Mouse (Mus musculus) myocyte (in vitro differentiated cells): ENCODE results near the gene Synm. TPM values are rescaled to one million over a fixed set of nuclear protein-coding genes. Genes with fewer than 3 reads are reported as not detected.

Experiments used
- H3K27me3 ChIP-seq: one replicate; pipeline ENCODE4 v1.6.1; 2011; ENCODE audit not compliant: control insufficient read depth, insufficient read depth, insufficient read length
- H3K36me3 ChIP-seq: one replicate; pipeline ENCODE4 v1.6.1; 2011; ENCODE audit not compliant: control insufficient read depth, insufficient read depth
- H3K4me2 ChIP-seq: one replicate; pipeline ENCODE4 v1.6.1; 2011; ENCODE audit warnings: low read depth, control low read depth
- H3K4me3 ChIP-seq: one replicate; pipeline ENCODE4 v1.5.1; 2011; ENCODE audit warnings: mild to moderate bottlenecking, control low read depth, moderate library complexity
- H3K79me2 ChIP-seq: one replicate; pipeline ENCODE4 v1.6.1; 2011; ENCODE audit not compliant: control insufficient read depth, insufficient read depth
- H3ac ChIP-seq: one replicate; pipeline ENCODE4 v1.6.1; 2011; ENCODE audit not compliant: control insufficient read depth, insufficient read length
- CEBPB ChIP-seq: IDR thresholded peaks from 2 replicates; pipeline ENCODE4 v1.6.1; 2011; ENCODE audit warnings: mild to moderate bottlenecking, moderate library complexity; ENCODE audit not compliant: poor library complexity, insufficient read depth, severe bottlenecking
- E2F4 ChIP-seq: IDR thresholded peaks from one replicate; pipeline ENCODE4 v1.6.1; 2011; ENCODE audit warnings: mild to moderate bottlenecking, control low read depth, moderate library complexity; ENCODE audit not compliant: insufficient read depth
- MAX ChIP-seq: IDR thresholded peaks from one replicate; pipeline ENCODE4 v1.6.1; 2011; ENCODE audit warnings: low read depth, mild to moderate bottlenecking, control low read depth
- MYOD1 ChIP-seq, 3 experiments: IDR thresholded peaks; one replicate each; pipeline ENCODE4 v1.6.1; 2011; ENCODE audit warnings: control low read depth in 2 of 3, low read depth in 2 of 3, mild to moderate bottlenecking in 2 of 3, moderate library complexity in 1 of 3; ENCODE audit not compliant: insufficient read length in 2 of 3, control insufficient read depth in 1 of 3
- MYOG ChIP-seq, 3 experiments: IDR thresholded peaks; one replicate each; pipeline ENCODE4 v1.6.1; 2011; ENCODE audit warnings: control low read depth in 2 of 3, low read depth in 2 of 3, mild to moderate bottlenecking in 2 of 3; ENCODE audit not compliant: insufficient read length in 2 of 3, control insufficient read depth in 1 of 3, insufficient read depth in 1 of 3
- POLR2A ChIP-seq: IDR thresholded peaks from one replicate; pipeline ENCODE4 v1.6.1; 2011; ENCODE audit warnings: low read depth, mild to moderate bottlenecking, control low read depth, moderate library complexity; ENCODE audit not compliant: insufficient read length
- POLR2AphosphoS2 ChIP-seq: IDR thresholded peaks from one replicate; pipeline ENCODE4 v1.6.1; 2011; ENCODE audit warnings: low read depth, control low read depth; ENCODE audit not compliant: insufficient read length
- REST ChIP-seq: IDR thresholded peaks from one replicate; pipeline ENCODE4 v1.6.1; 2011; ENCODE audit warnings: mild to moderate bottlenecking, control low read depth, moderate library complexity; ENCODE audit not compliant: insufficient read depth, insufficient read length
- SRF ChIP-seq: IDR thresholded peaks from one replicate; pipeline ENCODE4 v1.6.1; 2011; ENCODE audit warnings: low read depth; ENCODE audit not compliant: control insufficient read depth, insufficient read length
- TCF12 ChIP-seq: IDR thresholded peaks from one replicate; pipeline ENCODE4 v1.6.1; 2011; ENCODE audit warnings: mild to moderate bottlenecking, control low read depth; ENCODE audit not compliant: poor library complexity, insufficient read depth, severe bottlenecking
- TCF3 ChIP-seq: IDR thresholded peaks from one replicate; pipeline ENCODE4 v1.6.1; 2011; ENCODE audit warnings: low read depth, control low read depth; ENCODE audit not compliant: insufficient read length
- USF1 ChIP-seq: IDR thresholded peaks from one replicate; pipeline ENCODE4 v1.6.1; 2011; ENCODE audit warnings: low read depth, mild to moderate bottlenecking, control low read depth, moderate library complexity
- polyA plus RNA-seq: library from polyadenylated mRNA; unstranded; fragments of >200 nt; fragmentation: generic; extraction: Trizol; gene quantifications from one replicate; pipeline ENCODE4 v1.2.1, GENCODE M21; 2012; ENCODE audit warnings: missing spikeins

Gene Synm
- polyA plus RNA-seq, 1 experiment, result 0.46 TPM

- H3ac ChIP-seq, result no peak overlapping the region
- no peak for TF ChIP-seq TCF12
- TF ChIP-seq SRF, result no peak
- no peak for TF ChIP-seq MAX
- no peak for TF ChIP-seq E2F4
- TF ChIP-seq MYOD1 (IDR thresholded peaks at IDR 0.05; ENCODE audit: control insufficient read depth in 1 of 3, insufficient read length in 2 of 3, low read depth in 2 of 3), result no peak
- TF ChIP-seq REST, result no peak
- TF ChIP-seq POLR2A, result no peak
- no peak for TF ChIP-seq CEBPB
- no peak for TF ChIP-seq MYOG (IDR thresholded peaks at IDR 0.05; ENCODE audit: control insufficient read depth in 1 of 3, insufficient read depth in 1 of 3, insufficient read length in 2 of 3, low read depth in 2 of 3)
- no peak for TF ChIP-seq POLR2AphosphoS2
- no peaks in the 10 kb centered on the region for H3K27me3 ChIP-seq
- H3K79me2 ChIP-seq, result no peaks in the 10 kb centered on the region
- H3K4me2 ChIP-seq, result no peak overlapping the region
- no peaks in the 10 kb centered on the region for H3K36me3 ChIP-seq
- H3K4me3 ChIP-seq, result no peak overlapping the region
Observed at GRCm38 (mm10) chr7:67700846-67701245, 58.7 kb downstream of the Synm start.

DNA sequence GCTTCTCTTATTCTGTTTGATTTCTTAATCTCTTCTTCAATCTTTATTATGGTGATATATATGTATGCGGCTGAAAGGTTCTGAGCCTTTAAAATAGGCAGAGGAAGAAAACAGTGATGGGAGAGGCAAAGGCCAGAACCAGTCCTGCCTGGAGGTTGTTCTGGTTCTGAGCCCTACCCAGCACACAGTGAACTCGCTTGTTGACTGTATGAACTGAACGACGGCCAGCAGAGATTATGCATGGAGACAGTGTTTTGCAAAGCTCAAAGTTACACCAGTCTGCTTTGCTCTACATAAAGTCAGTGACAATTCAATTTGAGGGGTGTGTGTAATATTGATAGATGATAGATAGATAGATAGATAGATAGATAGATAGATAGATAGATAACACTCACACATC, 60.2 kb downstream of the Synm start:
- Histone ChIP-seq H3K4me2 (no peak overlapping the region), H3K4me3 (no peak overlapping the region)

GRCm38 (mm10) chr7:67697892-67698630, 61.5 kb downstream of the Synm start:
- Histone ChIP-seq H3ac (no peak overlapping the region), H3K4me3 (no peak overlapping the region), H3K79me2 (no peaks in the 10 kb centered on the region), H3K4me2 (no peak overlapping the region), H3K27me3 (no peaks in the 10 kb centered on the region), H3K36me3 (no peaks in the 10 kb centered on the region)
- TF ChIP-seq POLR2AphosphoS2 (peak; percentile 63), TCF3 (no peak), POLR2A (peak; percentile 28), SRF (no peak), MYOG (IDR thresholded peaks at IDR 0.05; ENCODE audit: control insufficient read depth in 1 of 3, insufficient read depth in 1 of 3, insufficient read length in 2 of 3, low read depth in 2 of 3) (peak in 1 of 3 experiments; percentile 9), REST (no peak), MAX (no peak), E2F4 (no peak)

More for the DNA sequence above, 60.2 kb downstream of the Synm start:
- Histone ChIP-seq H3ac (no peak overlapping the region), H3K79me2 (no peaks in the 10 kb centered on the region), H3K36me3 (no peaks in the 10 kb centered on the region), H3K27me3 (no peaks in the 10 kb centered on the region)
- TF ChIP-seq POLR2A, result no peak
- no peak for TF ChIP-seq E2F4
- TF ChIP-seq USF1, result no peak
- TF ChIP-seq TCF12, result no peak
- no peak for TF ChIP-seq SRF
- TF ChIP-seq TCF3, result no peak
- no peak for TF ChIP-seq POLR2AphosphoS2
- TF ChIP-seq MAX, result no peak
- TF ChIP-seq CEBPB, result no peak
- TF ChIP-seq MYOD1 (IDR thresholded peaks at IDR 0.05; ENCODE audit: control insufficient read depth in 1 of 3, insufficient read length in 2 of 3, low read depth in 2 of 3), result no peak
- no peak for TF ChIP-seq REST
- TF ChIP-seq MYOG (IDR thresholded peaks at IDR 0.05; ENCODE audit: control insufficient read depth in 1 of 3, insufficient read depth in 1 of 3, insufficient read length in 2 of 3, low read depth in 2 of 3), result no peak

DNA sequence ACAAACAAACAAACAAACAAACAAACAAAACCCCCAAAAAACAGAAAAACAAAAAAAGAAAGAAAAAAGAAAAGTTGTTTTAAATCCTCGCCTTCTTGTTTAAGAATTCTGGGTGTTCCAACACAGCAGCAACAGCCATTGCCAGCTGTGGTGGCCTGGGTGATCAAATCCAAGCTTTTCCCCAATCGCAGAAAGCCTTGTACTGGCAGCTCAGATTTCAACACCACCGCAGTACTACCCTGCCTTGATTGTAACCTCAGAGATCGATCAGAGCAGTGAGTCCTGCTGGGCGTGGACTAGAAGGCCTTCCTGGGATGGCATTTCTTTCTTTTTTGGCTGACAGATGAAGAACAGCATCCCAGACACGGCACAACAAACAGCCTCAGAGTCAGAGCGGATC, 63.6 kb downstream of the Synm start:
- no peak for TF ChIP-seq SRF
- TF ChIP-seq REST, result no peak
- no peak for TF ChIP-seq TCF12
- no peak for TF ChIP-seq MYOG (IDR thresholded peaks at IDR 0.05; ENCODE audit: control insufficient read depth in 1 of 3, insufficient read depth in 1 of 3, insufficient read length in 2 of 3, low read depth in 2 of 3)
- no peak for TF ChIP-seq POLR2AphosphoS2
- no peak for TF ChIP-seq MAX
- TF ChIP-seq CEBPB, result no peak
- no peak for TF ChIP-seq USF1
- TF ChIP-seq POLR2A, result no peak
- no peak for TF ChIP-seq TCF3
- no peak for TF ChIP-seq E2F4
- no peak for TF ChIP-seq MYOD1 (IDR thresholded peaks at IDR 0.05; ENCODE audit: control insufficient read depth in 1 of 3, insufficient read length in 2 of 3, low read depth in 2 of 3)
- Histone ChIP-seq H3K36me3 (no peaks in the 10 kb centered on the region), H3K4me2 (no peak overlapping the region), H3K79me2 (no peaks in the 10 kb centered on the region), H3K4me3 (no peak overlapping the region), H3K27me3 (no peaks in the 10 kb centered on the region), H3ac (no peak overlapping the region)
